Mouse (Mus musculus): Measurements from ENCODE around the gene Mfn2. TPM values are rescaled to one million over a fixed set of nuclear protein-coding genes. Genes with fewer than 3 reads are reported as not detected.

Mfn2 gene
- polyA plus RNA-seq (2015; fragmentation: Nextera tagmentation; extraction: Ambion mirVana), result 13.5 and 16.2 TPM in 2 replicates

GRCm38 (mm10) chr4:147904313-147905089 lies at the start of gene Mfn2:
Gene Mfn2 (minus strand): TSS chr4:147904704.

GRCm38 (mm10) chr4:147940576-147941044 lies 36.1 kb upstream of the Mfn2 start, which contains the start of gene 2510039O18Rik:
Gene 2510039O18Rik (plus strand): TSS chr4:147940895.

GRCm38 (mm10) chr4:147936331-147936954 lies 31.9 kb upstream of the Mfn2 start, which contains the start of gene Plod1:
Gene Plod1 (minus strand): TSS chr4:147936767.

GRCm38 (mm10) chr4:147868450-147869031 lies 36.0 kb downstream of the Mfn2 start, which contains the start of the genes Miip and Fv1:
Gene Miip (minus strand): TSS chr4:147868816.
Gene Fv1 (plus strand): TSS chr4:147868979.

GRCm38 (mm10) chr4:147847614-147848583 lies 56.6 kb downstream of the Mfn2 start, which contains the start of gene Zfp933:
Gene Zfp933 (minus strand): TSS chr4:147848366.

Other genes starting within 250 kb of the Mfn2 start
- gene Zfp534, start 202.2 kb downstream of the Mfn2 start, polyA plus RNA-seq (2015; fragmentation: Nextera tagmentation; extraction: Ambion mirVana), result not detected in 2 replicates
- 9.1 and 9.3 TPM in 2 replicates for gene Zfp984, start 94.9 kb downstream of the Mfn2 start, polyA plus RNA-seq (2015; fragmentation: Nextera tagmentation; extraction: Ambion mirVana)
- 2.3 and 3.1 TPM in 2 replicates for gene Zfp933, start 56.3 kb downstream of the Mfn2 start, polyA plus RNA-seq (2015; fragmentation: Nextera tagmentation; extraction: Ambion mirVana)
- gene Miip, start 35.9 kb downstream of the Mfn2 start, polyA plus RNA-seq (2015; fragmentation: Nextera tagmentation; extraction: Ambion mirVana), result 38.2 and 40.9 TPM in 2 replicates
- gene Fv1, start 35.7 kb downstream of the Mfn2 start, polyA plus RNA-seq (2015; fragmentation: Nextera tagmentation; extraction: Ambion mirVana), result 2.2 and 2.7 TPM in 2 replicates
- gene Plod1, start 32.1 kb upstream of the Mfn2 start, polyA plus RNA-seq (2015; fragmentation: Nextera tagmentation; extraction: Ambion mirVana), result 14.1 and 19.1 TPM in 2 replicates
- 11.2 and 12.5 TPM in 2 replicates for gene 2510039O18Rik, start 36.2 kb upstream of the Mfn2 start, polyA plus RNA-seq (2015; fragmentation: Nextera tagmentation; extraction: Ambion mirVana)
- gene Nppb, start 81.1 kb upstream of the Mfn2 start, polyA plus RNA-seq (2015; fragmentation: Nextera tagmentation; extraction: Ambion mirVana), result 0.28 TPM in 1 of 2 replicates, not detected in the other
- gene Nppa, start 96.0 kb upstream of the Mfn2 start, polyA plus RNA-seq (2015; fragmentation: Nextera tagmentation; extraction: Ambion mirVana), result 0.41 and 0.42 TPM in 2 replicates
- gene Clcn6, start 134.1 kb upstream of the Mfn2 start, polyA plus RNA-seq (2015; fragmentation: Nextera tagmentation; extraction: Ambion mirVana), result 1.3 and 1.4 TPM in 2 replicates
- gene Mthfr, start 134.4 kb upstream of the Mfn2 start, polyA plus RNA-seq (2015; fragmentation: Nextera tagmentation; extraction: Ambion mirVana), result 6.4 and 8.6 TPM in 2 replicates
- gene Agtrap, start 183.3 kb upstream of the Mfn2 start, polyA plus RNA-seq (2015; fragmentation: Nextera tagmentation; extraction: Ambion mirVana), result 12.8 and 18.7 TPM in 2 replicates
- 28.9 and 30.4 TPM in 2 replicates for gene Mad2l2, start 225.7 kb upstream of the Mfn2 start, polyA plus RNA-seq (2015; fragmentation: Nextera tagmentation; extraction: Ambion mirVana)
- gene Draxin, start 226.0 kb upstream of the Mfn2 start, polyA plus RNA-seq (2015; fragmentation: Nextera tagmentation; extraction: Ambion mirVana), result 0.02 TPM in 1 of 2 replicates, not detected in the other
- 18.5 and 20.4 TPM in 2 replicates for gene Fbxo6, start 247.4 kb upstream of the Mfn2 start, polyA plus RNA-seq (2015; fragmentation: Nextera tagmentation; extraction: Ambion mirVana)